Mouse (Mus musculus): ENCODE results near the gene Nfat5.

DNA sequence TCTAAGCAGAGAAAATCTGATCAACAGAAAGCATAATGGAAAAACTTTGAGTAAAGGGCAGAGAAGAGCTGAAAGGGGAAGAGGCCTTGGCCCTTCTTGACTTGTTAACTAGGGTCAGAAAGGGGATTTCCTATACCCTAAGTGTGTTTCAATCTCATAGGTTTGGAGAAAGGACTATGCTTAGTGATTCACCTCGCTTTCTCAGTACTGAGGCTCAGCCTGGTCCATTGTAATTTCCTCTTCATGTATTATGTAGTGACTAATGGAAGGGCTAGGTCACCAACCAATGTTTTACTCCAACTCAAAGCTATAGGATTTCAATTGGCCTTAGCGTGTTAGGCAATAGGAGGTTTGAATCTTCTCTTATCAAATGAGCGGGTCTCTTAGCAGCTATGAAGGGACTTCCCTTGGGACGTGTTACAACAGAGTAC is 2.1 kb upstream of the Nfat5 start:
- TF ChIP-seq CTCF (IDR thresholded peaks at IDR 0.05; ENCODE audit: low read depth): no peak
- TF ChIP-seq EP300 (optimal IDR thresholded peaks at IDR 0.05): no peak

All from stomach, postnatal 0 days (tissue).